Mouse (Mus musculus): Measurements from ENCODE around the gene Gm13276. TPM values are rescaled to one million over a fixed set of nuclear protein-coding genes. Genes with fewer than 3 reads are reported as not detected.
"Not testable (repeated sequence)": the region's sequence is repeated elsewhere in the genome, so short reads cannot be mapped to it uniquely, and the experiment has no call there.

The Gm13276 gene
- not detected in 2 replicates for polyA plus RNA-seq (2015; fragmentation: Nextera tagmentation; extraction: Ambion mirVana)

DNA sequence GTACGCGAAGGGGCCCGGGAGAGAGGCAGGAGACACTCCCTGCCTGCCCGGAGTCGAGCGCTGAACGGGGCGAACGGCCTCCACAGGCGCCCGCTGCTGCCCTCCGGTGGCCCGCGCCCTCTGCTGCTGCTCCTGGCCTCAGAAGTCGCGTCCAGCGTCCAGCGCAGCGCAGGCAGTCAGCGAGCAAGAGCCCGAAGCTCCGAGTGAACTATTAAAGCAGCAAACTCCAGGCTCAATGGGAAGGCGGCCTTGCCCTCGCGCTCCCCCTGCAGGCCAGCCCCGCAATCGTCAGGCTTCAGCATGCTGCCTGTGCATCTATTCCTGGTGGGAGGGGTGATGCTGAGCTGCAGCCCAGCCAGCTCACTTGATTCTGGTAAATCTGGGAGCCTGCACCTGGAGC is at the start of gene Gm13276:
Gene Gm13276 (plus strand): TSS at position 301 of the 400 bp plus-strand sequence.
- DNase-seq (ENCODE audit: low spot score), result not testable (repeated sequence)

DNA sequence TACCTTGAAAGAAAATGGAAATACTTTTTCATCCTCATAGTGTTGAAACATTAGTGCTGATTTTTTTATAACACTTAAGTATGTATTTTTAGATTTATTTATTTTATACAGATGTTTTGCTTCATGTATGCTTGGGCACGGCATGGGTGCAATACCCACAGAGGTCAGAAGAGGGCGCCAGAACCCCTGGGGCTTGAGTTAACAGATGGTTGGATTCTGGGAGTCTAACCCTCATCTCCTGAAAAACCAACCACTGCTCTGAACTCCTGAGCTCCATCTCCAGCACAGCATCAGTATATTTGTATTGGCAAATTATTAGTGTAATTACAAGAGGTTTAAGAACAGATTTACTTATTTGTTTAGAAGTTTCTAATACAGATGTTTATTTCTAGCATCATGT is 47.0 kb upstream of the Gm13276 start:
- DNase-seq (ENCODE audit: low spot score), result peak; percentile 75

DNA sequence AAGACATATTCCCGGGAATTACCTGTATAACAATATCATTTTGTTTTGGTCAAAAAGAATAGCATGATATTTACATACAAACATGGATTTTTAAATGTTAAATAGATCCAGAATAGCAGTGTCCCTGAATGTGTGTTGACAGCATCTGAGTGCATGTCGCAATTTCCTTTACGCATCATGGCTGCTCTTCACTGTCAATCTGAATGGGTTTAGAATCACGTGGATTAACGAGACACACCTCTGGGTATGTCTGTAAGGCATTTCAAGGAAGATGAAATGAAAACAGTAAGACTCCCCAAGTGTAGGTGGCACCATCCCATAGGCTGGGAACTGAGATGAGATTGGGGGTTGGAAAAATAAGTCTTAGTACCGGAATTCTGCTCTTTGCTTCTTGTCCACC is 46.5 kb upstream of the Gm13276 start:
- DNase-seq (ENCODE audit: low spot score), result no peak

DNA sequence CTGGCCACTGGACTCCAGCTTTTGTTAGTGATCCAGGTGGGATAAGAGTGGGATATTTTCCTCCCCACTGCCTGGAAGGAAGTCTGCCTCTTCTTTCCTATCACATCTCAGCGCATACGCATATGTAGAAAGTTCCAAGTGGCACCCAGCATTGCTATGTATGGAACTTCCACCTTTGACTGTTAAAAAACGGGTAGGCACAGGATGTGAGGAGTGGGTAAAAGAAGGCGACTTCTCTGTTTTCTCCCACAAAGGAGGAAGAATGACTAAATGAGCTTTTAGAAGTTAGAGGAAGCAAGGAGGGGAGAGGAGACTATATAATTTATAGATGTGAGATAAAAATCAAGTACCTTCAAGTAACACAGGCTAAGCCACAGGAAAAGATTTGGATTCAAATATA is 44.1 kb upstream of the Gm13276 start:
- DNase-seq (ENCODE audit: low spot score), result no peak

DNA sequence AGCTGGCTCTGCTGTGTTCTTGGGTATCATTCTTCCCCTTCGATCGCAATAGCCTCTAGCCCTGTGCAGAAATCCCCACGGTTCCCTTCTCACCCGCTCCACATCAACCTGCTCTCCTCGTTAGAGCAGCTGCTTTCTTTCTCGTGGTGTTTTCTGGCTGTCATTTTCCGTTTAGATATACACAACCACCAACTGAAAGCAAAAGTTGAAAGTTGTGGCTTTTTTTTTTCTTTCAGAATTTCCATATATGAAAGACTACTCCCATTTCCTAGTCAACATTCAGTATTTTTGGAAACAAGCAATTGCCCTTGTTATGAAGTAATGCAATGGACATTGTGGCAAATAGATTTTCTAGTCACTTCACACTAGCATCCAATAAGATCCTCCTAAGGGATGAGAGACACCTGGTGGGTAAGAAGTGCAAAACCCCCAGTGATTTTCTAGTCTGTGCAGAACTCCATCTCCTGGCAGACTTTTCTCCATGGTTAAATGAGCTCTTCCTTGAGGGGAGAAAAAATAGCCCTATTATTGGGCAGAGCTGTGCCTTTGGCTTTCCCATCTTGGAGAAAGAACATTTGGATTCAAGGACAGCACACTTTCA is 42.6 kb upstream of the Gm13276 start:
- peak; percentile 33 for DNase-seq (ENCODE audit: low spot score)

DNA sequence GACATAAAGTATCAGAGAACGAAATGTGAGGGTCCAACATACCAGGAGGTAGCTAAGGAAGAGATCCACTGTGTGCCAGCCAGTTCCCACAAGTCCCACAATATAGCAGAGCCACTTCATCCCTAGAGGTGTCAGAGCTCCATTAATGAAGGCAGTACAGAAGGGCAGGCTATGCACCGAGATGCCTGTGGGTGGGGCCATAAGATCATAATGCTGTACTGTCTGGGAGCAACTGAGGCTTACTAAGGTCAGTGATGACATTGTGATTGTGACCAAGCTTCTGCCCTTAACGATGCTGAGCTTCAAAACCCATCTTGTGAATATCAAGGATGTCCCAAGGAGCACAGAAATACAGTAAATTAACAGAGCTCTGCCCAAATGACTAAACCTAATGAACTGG is 41.3 kb upstream of the Gm13276 start:
- DNase-seq (ENCODE audit: low spot score), result no peak

DNA sequence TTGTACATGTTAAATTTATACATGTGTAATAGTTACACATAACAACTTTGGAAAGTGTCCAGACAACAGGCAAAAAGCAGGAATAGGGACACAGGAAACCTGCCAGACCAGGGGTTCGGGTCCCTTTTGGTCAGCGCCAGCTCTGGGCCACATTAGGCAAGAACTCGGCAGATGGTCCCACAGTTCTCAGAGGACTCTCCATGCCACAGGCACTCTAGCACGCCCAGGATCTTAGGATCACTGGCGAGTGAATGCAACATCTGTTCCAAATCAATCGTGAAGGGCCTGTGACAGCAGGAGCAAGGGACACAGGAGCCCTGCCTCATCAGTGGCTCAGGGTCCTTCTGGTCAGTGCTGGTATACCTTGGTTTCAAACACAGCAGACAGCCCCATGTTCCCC is 35.6 kb upstream of the Gm13276 start:
- no peak for DNase-seq (ENCODE audit: low spot score)

DNA sequence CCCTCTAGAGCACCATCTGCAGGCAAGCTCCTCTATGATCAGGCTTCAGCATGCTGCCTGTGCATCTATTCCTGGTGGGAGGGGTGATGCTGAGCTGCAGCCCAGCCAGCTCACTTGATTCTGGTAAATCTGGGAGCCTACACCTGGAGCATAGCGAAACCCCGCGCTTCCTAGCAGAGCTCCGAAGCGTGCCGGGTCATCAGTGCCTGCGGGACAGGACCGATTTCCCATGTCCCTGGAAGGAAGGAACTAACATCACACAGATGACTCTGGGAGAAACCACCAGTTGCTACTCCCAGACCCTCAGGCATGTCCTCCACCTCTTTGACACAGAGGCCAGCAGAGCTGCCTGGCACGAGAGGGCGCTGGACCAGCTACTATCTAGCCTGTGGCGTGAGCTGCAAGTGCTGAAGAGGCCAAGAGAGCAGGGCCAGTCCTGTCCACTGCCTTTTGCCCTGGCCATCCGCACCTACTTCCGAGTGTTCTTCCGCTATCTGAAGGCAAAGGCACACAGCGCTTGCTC is 30.6 kb upstream of the Gm13276 start, which contains the start of gene Gm13271:
Gene Gm13271 (plus strand): TSS at position 51 of the 523 bp plus-strand sequence.
- DNase-seq (ENCODE audit: low spot score), result not testable (repeated sequence)

DNA sequence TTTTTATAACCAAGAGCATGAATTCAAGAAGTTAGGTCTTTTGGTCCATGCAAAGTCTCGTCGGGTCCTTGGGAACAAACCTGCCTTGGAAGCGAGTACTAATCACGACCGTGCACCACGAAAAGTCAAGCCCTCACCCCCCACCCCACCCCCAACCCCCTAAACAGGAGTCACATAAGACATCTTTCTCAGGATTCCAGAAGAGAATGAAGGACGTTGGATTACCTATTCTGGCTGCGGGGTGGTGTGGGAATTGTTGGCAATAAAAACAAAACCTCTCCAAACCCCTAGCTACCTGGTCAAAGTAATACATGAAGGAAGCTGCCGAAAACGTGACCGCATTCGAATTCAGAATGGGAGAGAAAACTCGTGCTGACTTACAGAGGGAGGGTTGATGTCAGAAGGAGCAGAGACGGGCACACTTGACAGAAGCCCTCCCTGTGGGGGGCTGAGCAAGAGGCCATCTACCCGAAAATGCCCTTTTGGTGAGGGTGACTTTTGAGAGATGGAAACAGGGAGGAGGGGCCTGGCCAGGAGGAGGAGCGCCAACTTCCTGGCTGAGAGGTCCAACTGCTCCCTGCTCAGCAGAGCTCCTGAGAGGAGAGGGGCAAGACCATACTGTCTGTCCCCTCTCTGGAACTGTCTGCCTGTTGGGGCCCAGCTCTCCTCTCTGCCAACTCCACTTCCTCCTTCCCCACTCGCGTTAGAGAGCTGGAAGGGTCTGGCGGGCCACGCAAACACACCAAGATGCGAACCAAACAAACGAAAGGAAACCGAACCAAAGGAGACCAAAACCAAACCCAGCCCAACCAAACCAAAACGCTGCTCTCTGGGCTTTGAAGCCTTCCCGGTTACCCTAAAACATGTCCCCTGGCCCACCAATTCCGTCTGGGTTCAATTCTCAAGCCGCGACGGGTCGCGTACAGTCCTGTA is 28.7 kb upstream of the Gm13276 start:
- DNase-seq (ENCODE audit: low spot score), result peak; percentile 35

DNA sequence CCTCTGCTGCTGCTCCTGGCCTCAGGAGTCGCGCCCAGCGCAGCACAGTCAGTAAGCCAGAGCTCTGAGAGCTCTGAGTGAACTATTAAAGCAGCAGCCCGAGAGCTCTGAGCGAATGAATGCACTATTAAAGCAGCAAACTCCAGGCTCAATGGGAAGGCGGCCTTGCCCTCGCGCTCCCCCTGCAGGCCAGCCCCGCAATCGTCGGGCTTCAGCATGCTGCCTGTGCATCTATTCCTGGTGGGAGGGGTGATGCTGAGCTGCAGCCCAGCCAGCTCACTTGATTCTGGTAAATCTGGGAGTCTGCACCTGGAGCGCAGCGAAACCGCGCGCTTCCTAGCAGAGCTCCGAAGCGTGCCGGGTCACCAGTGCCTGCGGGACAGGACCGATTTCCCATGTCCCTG is 27.9 kb upstream of the Gm13276 start:
- peak; percentile 83 for DNase-seq (ENCODE audit: low spot score)

DNA sequence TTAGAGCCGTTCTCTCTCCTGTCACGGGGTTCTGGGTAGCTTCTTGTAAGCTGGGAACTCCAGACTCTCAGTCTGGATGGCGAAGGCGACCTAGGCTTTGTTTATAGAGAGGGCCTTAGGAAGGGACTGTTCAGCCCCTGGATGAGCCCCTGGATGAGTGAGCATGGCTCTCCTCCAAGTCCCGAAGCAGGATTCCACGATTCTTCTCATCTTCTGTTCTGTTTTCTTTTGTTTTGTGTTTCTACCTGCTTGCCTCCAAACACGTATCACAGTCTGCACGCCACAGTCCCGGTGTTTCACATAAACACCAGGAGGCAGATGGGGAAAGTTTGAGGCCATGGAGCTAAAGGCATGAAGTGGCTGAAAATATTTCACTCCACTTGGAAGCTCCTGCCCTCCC is 26.8 kb upstream of the Gm13276 start:
- DNase-seq (ENCODE audit: low spot score), result not testable (repeated sequence)

DNA sequence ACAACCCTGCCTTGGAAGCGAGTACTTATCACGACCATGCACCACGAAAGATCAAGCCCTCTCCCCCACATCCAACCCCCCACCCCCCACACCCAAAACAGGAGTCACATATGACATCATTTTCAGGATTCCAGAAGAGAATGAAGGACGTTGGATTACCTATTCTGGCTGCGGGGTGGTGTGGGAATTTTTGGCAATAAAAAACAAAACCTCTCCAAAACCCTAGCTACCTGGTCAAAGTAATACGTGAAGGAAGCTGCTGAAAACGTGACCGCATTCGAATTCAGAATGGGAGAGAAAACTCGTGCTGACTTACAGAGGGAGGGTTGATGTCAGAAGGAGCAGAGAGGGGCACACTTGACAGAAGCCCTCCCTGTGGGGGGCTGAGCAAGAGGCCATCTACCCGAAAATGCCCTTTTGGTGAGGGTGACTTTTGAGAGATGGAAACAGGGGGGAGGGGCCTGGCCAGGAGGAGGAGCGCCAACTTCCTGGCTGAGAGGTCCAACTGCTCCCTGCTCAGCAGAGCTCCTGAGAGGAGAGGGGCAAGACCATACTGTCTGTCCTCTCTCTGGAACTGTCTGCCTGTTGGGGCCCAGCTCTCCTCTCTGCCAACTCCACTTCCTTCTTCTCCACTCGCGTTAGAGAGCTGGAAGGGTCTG is 25.8 kb upstream of the Gm13276 start, which contains the start of gene Gm13283:
Gene Gm13283 (plus strand): TSS at position 510 of the 659 bp plus-strand sequence.
- DNase-seq (ENCODE audit: low spot score), result not testable (repeated sequence)

DNA sequence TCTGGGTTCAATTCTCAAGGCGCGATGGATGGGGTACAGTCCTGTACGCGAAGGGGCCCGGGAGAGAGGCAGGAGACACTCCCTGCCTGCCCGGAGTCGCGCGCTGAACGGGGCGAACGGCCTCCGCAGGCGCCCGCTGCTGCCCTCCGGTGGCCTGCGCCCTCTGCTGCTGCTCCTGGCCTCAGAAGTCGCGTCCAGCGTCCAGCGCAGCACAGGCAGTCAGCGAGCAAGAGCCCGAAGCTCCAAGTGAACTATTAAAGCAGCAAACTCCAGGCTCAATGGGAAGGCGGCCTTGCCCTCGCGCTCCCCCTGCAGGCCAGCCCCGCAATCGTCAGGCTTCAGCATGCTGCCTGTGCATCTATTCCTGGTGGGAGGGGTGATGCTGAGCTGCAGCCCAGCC is 25.1 kb upstream of the Gm13276 start:
- DNase-seq (ENCODE audit: low spot score), result peak; percentile 30

DNA sequence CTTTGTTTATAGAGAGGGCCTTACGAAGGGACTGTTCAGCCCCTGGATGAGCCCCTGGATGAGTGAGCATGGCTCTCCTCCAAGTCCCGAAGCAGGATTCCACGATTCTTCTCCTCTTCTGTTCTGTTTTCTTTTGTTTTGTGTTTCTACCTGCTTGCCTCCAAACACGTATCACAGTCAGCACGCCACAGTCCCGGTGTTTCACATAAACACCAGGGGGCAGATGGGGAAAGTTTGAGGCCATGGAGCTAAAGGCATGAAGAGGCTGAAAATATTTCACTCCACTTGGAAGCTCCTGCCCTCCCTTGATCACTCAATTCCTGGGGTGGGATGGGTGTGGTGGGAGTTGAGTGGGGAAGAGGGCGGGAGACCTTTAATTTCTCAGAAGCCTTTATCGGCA is 23.7 kb upstream of the Gm13276 start:
- not testable (repeated sequence) for DNase-seq (ENCODE audit: low spot score)

DNA sequence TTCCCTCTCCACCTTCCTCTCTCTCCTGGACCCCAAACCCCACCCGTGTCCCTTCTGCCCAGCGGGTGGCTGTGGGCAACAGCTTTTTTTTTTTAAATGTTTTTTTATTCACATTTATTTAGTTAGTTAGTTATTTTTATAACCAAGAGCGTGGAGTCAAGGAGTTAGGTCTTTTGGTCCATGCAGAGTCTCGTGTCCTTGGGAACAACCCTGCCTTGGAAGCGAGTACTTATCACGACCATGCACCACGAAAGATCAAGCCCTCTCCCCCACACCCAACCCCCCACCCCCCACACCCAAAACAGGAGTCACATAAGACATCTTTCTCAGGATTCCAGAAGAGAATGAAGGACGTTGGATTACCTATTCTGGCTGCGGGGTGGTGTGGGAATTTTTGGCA is 23.2 kb upstream of the Gm13276 start:
- not testable (repeated sequence) for DNase-seq (ENCODE audit: low spot score)

DNA sequence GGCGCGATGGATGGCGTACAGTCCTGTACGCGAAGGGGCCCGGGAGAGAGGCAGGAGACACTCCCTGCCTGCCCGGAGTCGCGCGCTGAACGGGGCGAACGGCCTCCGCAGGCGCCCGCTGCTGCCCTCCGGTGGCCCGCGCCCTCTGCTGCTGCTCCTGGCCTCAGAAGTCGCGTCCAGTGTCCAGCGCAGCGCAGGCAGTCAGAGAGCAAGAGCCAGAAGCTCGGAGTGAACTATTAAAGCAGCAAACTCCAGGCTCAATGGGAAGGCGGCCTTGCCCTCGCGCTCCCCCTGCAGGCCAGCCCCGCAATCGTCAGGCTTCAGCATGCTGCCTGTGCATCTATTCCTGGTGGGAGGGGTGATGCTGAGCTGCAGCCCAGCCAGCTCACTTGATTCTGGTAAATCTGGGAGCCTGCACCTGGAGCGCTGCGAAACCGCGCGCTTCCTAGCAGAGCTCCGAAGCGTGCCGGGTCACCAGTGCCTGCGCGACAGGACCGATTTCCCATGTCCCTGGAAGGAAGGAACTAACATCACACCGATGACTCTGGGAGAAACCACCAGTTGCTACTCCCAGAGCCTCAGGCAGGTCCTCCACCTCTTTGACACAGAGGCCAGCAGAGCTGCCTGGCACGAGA is 22.0 kb upstream of the Gm13276 start:
- DNase-seq (ENCODE audit: low spot score), result peak; percentile 52

DNA sequence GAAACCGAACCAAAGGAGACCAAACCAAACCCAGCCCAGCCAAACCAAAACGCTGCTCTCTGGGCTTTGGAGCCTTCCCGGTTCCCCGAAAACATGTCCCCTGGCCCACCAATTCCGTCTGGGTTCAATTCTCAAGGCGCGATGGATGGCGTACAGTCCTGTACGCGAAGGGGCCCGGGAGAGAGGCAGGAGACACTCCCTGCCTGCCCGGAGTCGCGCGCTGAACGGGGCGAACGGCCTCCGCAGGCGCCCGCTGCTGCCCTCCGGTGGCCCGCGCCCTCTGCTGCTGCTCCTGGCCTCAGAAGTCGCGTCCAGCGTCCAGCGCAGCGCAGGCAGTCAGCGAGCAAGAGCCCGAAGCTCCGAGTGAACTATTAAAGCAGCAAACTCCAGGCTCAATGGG is 12.0 kb upstream of the Gm13276 start, which contains the start of gene Gm13290:
Gene Gm13290 (plus strand): TSS at position 301 of the 400 bp plus-strand sequence.
- DNase-seq (ENCODE audit: low spot score), result not testable (repeated sequence)

DNA sequence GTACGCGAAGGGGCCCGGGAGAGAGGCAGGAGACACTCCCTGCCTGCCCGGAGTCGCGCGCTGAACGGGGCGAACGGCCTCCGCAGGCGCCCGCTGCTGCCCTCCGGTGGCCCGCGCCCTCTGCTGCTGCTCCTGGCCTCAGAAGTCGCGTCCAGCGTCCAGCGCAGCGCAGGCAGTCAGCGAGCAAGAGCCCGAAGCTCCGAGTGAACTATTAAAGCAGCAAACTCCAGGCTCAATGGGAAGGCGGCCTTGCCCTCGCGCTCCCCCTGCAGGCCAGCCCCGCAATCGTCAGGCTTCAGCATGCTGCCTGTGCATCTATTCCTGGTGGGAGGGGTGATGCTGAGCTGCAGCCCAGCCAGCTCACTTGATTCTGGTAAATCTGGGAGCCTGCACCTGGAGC is 8.9 kb upstream of the Gm13276 start, which contains the start of gene Gm13289:
Gene Gm13289 (plus strand): TSS at position 301 of the 400 bp plus-strand sequence.
- DNase-seq (ENCODE audit: low spot score), result not testable (repeated sequence)

DNA sequence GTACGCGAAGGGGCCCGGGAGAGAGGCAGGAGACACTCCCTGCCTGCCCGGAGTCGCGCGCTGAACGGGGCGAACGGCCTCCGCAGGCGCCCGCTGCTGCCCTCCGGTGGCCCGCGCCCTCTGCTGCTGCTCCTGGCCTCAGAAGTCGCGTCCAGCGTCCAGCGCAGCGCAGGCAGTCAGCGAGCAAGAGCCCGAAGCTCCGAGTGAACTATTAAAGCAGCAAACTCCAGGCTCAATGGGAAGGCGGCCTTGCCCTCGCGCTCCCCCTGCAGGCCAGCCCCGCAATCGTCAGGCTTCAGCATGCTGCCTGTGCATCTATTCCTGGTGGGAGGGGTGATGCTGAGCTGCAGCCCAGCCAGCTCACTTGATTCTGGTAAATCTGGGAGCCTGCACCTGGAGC is 6.0 kb upstream of the Gm13276 start, which contains the start of gene Gm13272:
Gene Gm13272 (plus strand): TSS at position 301 of the 400 bp plus-strand sequence.
- not testable (repeated sequence) for DNase-seq (ENCODE audit: low spot score)

DNA sequence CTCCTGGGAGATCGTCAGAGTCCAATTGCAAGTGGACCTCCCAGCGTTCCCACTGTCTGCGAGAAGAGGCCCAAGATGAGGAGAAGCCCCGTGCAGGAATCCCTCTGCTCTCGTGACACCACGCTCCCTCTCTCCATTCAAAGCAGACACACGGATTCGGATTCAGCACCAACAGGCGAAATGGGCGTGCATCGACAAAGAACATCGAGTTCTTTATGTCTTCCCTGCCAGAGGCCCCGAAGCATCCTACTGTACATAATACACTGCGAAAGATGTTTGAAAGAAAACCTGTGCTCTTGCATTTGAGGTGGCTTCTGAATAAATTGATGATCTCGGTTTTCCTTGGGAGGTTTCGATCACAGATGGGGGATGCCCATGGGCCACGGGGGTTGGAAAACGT is 5.2 kb upstream of the Gm13276 start:
- DNase-seq (ENCODE audit: low spot score), result not testable (repeated sequence)

DNA sequence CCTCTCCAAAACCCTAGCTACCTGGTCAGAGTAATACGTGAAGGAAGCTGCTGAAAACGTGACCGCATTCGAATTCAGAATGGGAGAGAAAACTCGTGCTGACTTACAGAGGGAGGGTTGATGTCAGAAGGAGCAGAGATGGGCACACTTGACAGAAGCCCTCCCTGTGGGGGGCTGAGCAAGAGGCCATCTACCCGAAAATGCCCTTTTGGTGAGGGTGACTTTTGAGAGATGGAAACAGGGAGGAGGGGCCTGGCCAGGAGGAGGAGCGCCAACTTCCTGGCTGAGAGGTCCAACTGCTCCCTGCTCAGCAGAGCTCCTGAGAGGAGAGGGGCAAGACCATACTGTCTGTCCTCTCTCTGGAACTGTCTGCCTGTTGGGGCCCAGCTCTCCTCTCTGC is 3.7 kb upstream of the Gm13276 start, which contains the start of gene Ifnz:
Gene Ifnz (plus strand): TSS at position 301 of the 400 bp plus-strand sequence.
- not testable (repeated sequence) for DNase-seq (ENCODE audit: low spot score)

All from thymus, postnatal 0 days (tissue).